Mouse (Mus musculus) urinary bladder, postnatal 0 days (tissue): ENCODE measurements around the gene Rxra. TPM values are rescaled to one million over a fixed set of nuclear protein-coding genes. Genes with fewer than 3 reads are reported as not detected.

ENCODE experiments used
- polyA plus RNA-seq: library from polyadenylated mRNA; unstranded; fragments of >200 nt; fragmentation: Nextera tagmentation; extraction: Ambion mirVana; gene quantifications from 2 replicates; pipeline ENCODE4 v1.2.1, GENCODE M21; 2015

Gene Rxra
- 8.6 and 10.0 TPM in 2 replicates for polyA plus RNA-seq

GRCm38 (mm10) chr2:27676106-27676477 is at the start of gene Rxra:
Gene Rxra (plus strand): TSS chr2:27676440.

Other genes with a start within 250 kb of the Rxra start
- 4.8 and 6.6 TPM in 2 replicates for gene Vav2, start 249.4 kb upstream of the Rxra start, polyA plus RNA-seq
- gene Brd3os, start 234.1 kb upstream of the Rxra start, polyA plus RNA-seq: 4.0 and 4.1 TPM in 2 replicates
- gene Brd3, start 168.8 kb upstream of the Rxra start, polyA plus RNA-seq: 49.1 and 55.1 TPM in 2 replicates
- 21.7 and 25.1 TPM in 2 replicates for gene Wdr5, start 161.3 kb upstream of the Rxra start, polyA plus RNA-seq
- 139 and 167 TPM in 2 replicates for gene Col5a1, start 210.0 kb downstream of the Rxra start, polyA plus RNA-seq